Mouse (Mus musculus) liver, adult 2 months (tissue): ENCODE data around the gene D130043K22Rik. TPM values are rescaled to one million over a fixed set of nuclear protein-coding genes. Genes with fewer than 3 reads are reported as not detected.

Experiments
- DNase-seq: peaks from one replicate; pipeline ENCODE4 v3.0.0-alpha.2; 2011; ENCODE audit warnings: low read depth, low spot score; ENCODE audit errors: extremely low read depth
- H3K27ac ChIP-seq: fragments of 200-500 bp; replicated peaks from 2 replicates; pipeline ENCODE4 v1.5.1; 2012; ENCODE audit warnings: low read depth, mild to moderate bottlenecking, control low read depth, inconsistent platforms, low read length; ENCODE audit not compliant: insufficient read depth
- H3K27me3 ChIP-seq: fragments of 200-500 bp; 2 replicates; pipeline ENCODE4 v1.6.1; 2012; ENCODE audit warnings: mild to moderate bottlenecking, moderate library complexity, low read length, inconsistent platforms; ENCODE audit not compliant: control insufficient read depth, insufficient read depth
- H3K36me3 ChIP-seq: fragments of 200-500 bp; 2 replicates; pipeline ENCODE4 v1.6.1; 2012; ENCODE audit warnings: low read length, inconsistent platforms; ENCODE audit not compliant: control insufficient read depth, insufficient read depth
- H3K4me1 ChIP-seq: fragments of 200-500 bp; 2 replicates; pipeline ENCODE4 v1.6.1; 2011; ENCODE audit warnings: low read length; ENCODE audit not compliant: control insufficient read depth, insufficient read depth
- H3K4me3 ChIP-seq: fragments of 200-500 bp; 2 replicates; pipeline ENCODE4 v1.5.1; 2011; ENCODE audit warnings: low read depth, mild to moderate bottlenecking, control low read depth, low read length, moderate library complexity; ENCODE audit not compliant: insufficient read depth
- H3K79me2 ChIP-seq: fragments of 200-500 bp; 2 replicates; pipeline ENCODE4 v1.6.1; 2012; ENCODE audit warnings: inconsistent platforms, mild to moderate bottlenecking, low read length, moderate library complexity; ENCODE audit not compliant: control insufficient read depth, insufficient read depth
- H3K9ac ChIP-seq: fragments of 200-500 bp; 2 replicates; pipeline ENCODE4 v1.6.1; 2012; ENCODE audit warnings: low read depth, mild to moderate bottlenecking, control low read depth, inconsistent platforms, low read length
- CTCF ChIP-seq: fragments of 200-500 bp; IDR thresholded peaks from 2 replicates; pipeline ENCODE4 v1.5.1; 2011; ENCODE audit warnings: low read depth, low read length, control low read depth
- POLR2A ChIP-seq: fragments of 200-500 bp; IDR thresholded peaks from 2 replicates; pipeline ENCODE4 v1.6.1; 2011; ENCODE audit warnings: low read length, control low read depth; ENCODE audit not compliant: insufficient read depth; ENCODE audit errors: extremely low read depth
- WGBS: fragments of 180-500 bp; shearing (Covaris S2); methylation state at CpG from one replicate; pipeline ENCODE4 v1.1.7; 2018; 5-methylcytosine and 5-hydroxymethylcytosine counted together
- polyA plus RNA-seq: library from polyadenylated mRNA; depleted of rRNA; stranded (reverse); fragments of >200 nt; gene quantifications from 2 replicates; pipeline ENCODE4 v1.2.3, GENCODE M21; 2012
- total RNA-seq: library from RNA; depleted of rRNA; stranded (reverse); fragments of >200 nt; gene quantifications from 2 replicates; pipeline ENCODE4 v1.2.3, GENCODE M21; 2014

D130043K22Rik gene
- total and polyA plus RNA-seq, 2 experiments = 3.8 to 12.2 TPM

DNA sequence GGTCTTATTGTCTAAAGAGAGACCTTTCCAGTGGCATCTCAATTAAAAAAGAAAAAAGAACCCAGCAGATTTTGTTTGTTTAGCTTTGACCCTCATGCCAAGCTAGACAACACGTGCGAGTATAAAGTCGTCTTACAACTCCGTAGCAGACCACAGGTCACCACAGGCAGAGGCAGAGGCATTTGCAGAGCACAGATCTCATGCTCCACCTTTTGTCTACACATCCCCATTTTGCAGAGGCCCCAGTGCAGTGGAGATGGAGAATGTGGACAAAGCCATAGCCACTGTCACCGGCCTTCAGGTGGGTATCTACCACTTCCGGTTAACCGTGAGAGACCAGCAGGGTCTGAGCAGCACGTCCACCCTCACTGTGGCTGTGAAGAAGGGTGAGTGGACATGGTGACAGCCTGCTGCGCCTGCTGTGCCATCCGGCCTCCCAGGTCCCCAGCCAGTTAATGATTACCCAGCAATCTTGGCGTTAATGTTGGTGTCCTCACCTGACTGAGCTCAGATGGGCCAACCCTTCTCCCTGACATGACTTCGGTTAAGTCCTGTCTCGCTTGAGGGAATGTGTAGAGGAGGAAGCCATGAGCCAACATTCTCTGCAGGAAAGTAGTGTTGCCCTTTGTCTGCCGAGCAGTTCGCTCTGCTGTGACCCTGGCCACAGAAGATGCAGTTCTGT is 34.6 kb downstream of the D130043K22Rik start:
- Histone ChIP-seq H3K27ac (peak overlapping the region; percentile 87), H3K79me2 (no peaks in the 10 kb centered on the region), H3K9ac (peak overlapping the region; percentile 62), H3K4me3 (no peak overlapping the region), H3K27me3 (no peaks in the 10 kb centered on the region), H3K4me1 (peaks cover 11% of the 10 kb centered on the region), H3K36me3 (no peaks in the 10 kb centered on the region)
- 30% methylated on average over 15 of the region's 15 CpGs for WGBS
- peak; percentile 98 for DNase-seq
- TF ChIP-seq POLR2A (0 out of 2 replicates have a peak, but pooled peaks have one; percentile 26), CTCF (no peak)

DNA sequence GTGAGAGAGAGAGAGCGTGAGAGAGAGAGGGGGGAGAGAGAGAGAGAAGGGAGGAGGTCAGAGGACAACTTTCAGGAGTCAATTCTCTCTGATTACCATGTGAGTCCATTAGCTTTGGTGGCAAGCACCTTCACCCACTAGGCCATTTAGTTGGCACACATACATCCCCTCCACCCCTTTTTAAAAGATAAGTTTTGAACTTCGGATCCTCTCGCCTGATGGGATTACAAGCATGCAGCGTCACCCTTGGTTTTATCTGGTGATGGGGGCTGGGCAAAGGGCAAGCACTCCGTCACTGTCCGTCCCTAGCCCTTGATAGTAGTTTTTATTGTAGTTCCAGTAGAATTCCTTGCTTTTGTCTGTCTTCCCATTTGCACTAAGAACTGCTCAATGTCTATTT is 35.3 kb downstream of the D130043K22Rik start:
- Histone ChIP-seq H3K4me1 (peaks cover 11% of the 10 kb centered on the region), H3K9ac (peak overlapping the region; percentile 27; the same call in 1 of the 2 replicates), H3K4me3 (peak overlapping the region; percentile 35; the same call in 1 of the 2 replicates), H3K36me3 (no peaks in the 10 kb centered on the region), H3K27ac (peak overlapping the region; percentile 87), H3K27me3 (no peaks in the 10 kb centered on the region), H3K79me2 (no peaks in the 10 kb centered on the region)
- no peak for TF ChIP-seq CTCF
- no peak for TF ChIP-seq POLR2A
- 24% methylated on average over 6 of the region's 6 CpGs for WGBS
- peak; percentile 99 for DNase-seq

DNA sequence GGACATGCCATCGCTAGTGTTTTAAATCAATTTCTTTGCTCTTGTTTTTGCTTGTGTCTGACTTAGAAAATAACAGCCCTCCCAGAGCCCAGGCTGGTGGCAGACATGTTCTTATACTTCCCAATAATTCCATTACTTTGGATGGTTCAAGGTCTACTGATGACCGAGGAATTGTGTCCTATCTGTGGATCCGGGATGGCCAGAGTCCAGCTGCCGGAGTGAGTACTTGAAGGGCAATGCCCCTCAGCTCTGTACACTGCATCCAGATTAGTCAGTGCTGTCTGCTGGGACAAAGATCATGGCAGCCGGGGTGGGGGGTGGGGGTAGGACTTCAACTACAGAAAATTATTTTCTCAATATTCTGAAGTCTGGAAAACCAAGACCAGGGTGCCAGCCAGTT is 35.8 kb downstream of the D130043K22Rik start:
- H3K27ac ChIP-seq = peak overlapping the region; percentile 83
- 16% methylated on average over 5 of the region's 5 CpGs for WGBS
- peak overlapping the region; percentile 43; the same call in 1 of the 2 replicates for H3K9ac ChIP-seq
- H3K4me3 ChIP-seq = peak overlapping the region; percentile 35; the same call in 1 of the 2 replicates
- no peaks in the 10 kb centered on the region for H3K79me2 ChIP-seq
- no peak for TF ChIP-seq POLR2A
- no peak for TF ChIP-seq CTCF
- peaks cover 11% of the 10 kb centered on the region for H3K4me1 ChIP-seq
- peak; percentile 96 for DNase-seq
- H3K36me3 ChIP-seq = no peaks in the 10 kb centered on the region
- H3K27me3 ChIP-seq = no peaks in the 10 kb centered on the region

DNA sequence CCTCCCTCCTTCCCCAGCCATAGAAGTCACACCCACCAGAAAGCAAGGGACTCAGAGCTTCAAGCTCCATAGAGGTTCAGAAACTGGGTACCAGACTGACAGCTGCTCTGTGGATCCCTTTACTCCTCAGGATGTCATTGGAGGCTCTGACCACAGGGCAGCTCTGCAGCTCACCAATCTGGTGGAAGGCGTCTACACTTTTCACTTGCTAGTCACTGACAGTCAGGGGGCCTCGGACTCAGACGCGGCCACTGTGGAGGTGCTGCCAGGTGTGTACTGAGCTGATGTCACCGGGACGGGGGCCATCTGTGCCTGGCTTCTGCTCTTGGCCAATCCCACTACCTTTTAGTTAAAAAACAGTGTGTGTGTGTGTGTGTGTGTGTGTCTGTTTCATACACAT is 37.5 kb downstream of the D130043K22Rik start:
- H3K9ac ChIP-seq = no peak overlapping the region
- no peaks in the 10 kb centered on the region for H3K79me2 ChIP-seq
- no peak overlapping the region for H3K27ac ChIP-seq
- no peaks in the 10 kb centered on the region for H3K27me3 ChIP-seq
- H3K36me3 ChIP-seq = no peaks in the 10 kb centered on the region
- WGBS = 97% methylated on average over 6 of the region's 6 CpGs
- no peak overlapping the region for H3K4me3 ChIP-seq
- no peak for DNase-seq
- TF ChIP-seq POLR2A = no peak
- no peak for TF ChIP-seq CTCF
- H3K4me1 ChIP-seq = peaks cover 11% of the 10 kb centered on the region

DNA sequence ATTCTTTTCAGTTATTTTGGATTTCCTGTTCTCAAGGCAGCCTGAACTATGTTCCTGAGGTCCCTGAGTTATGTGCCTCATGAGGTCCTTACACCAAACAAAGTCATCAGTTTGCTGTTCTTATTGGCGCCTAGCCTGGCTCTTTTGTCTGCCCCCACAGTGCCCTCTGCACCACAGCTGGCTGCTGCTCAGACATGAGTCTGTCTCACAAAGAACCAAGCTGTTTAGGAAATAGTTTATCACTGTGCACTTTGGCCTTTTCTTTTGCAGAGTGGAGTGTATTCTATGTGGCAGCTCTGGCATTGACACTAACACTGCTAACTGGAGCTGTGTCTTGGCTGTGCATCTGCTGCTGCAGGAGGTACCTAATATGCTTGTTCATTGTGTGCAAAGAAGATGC is 44.6 kb downstream of the D130043K22Rik start:
- Histone ChIP-seq H3K4me1 (peaks cover 20% of the 10 kb centered on the region), H3K27me3 (no peaks in the 10 kb centered on the region), H3K27ac (no peak overlapping the region; the same call in 1 of the 2 replicates), H3K4me3 (no peak overlapping the region), H3K36me3 (0 out of 2 replicates have a peak, but pooled peaks cover 2% of the 10 kb centered on the region), H3K9ac (no peak overlapping the region), H3K79me2 (no peaks in the 10 kb centered on the region)
- TF ChIP-seq POLR2A = no peak
- no peak for TF ChIP-seq CTCF
- DNase-seq = peak; percentile 95
- 6% methylated on average over 1 of the region's 1 CpGs for WGBS

DNA sequence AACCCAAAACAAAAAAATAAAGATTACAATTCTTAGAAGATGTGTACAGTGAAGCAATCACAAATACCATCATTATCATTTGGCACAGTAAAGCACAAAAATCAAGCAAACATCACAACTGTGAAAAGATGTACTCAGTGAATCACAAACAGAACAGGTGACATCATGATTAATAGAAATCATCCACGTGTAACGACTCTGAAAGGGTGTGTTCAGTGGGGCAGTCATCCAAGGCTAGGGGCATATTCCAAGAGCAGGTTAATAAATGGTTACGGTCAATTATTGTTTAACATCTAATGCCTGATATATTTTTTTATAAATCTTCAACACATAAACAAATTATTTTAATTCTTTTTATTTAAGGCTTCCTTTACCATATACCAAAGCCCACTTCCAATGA is 47.6 kb downstream of the D130043K22Rik start:
- no peak for TF ChIP-seq POLR2A
- no peak for TF ChIP-seq CTCF
- H3K27ac ChIP-seq = no peak overlapping the region
- no peaks in the 10 kb centered on the region for H3K27me3 ChIP-seq
- no peak overlapping the region for H3K9ac ChIP-seq
- peaks cover 23% of the 10 kb centered on the region for H3K4me1 ChIP-seq
- 20% methylated on average over 3 of the region's 3 CpGs for WGBS
- no peak overlapping the region for H3K4me3 ChIP-seq
- H3K36me3 ChIP-seq = 0 out of 2 replicates have a peak, but pooled peaks cover 2% of the 10 kb centered on the region
- no peaks in the 10 kb centered on the region for H3K79me2 ChIP-seq
- peak; percentile 93 for DNase-seq
